Mouse (Mus musculus): ENCODE measurements around the gene Gm7347. TPM values are rescaled to one million over a fixed set of nuclear protein-coding genes. Genes with fewer than 3 reads are reported as not detected.
"Not testable (repeated sequence)": the region's sequence is repeated elsewhere in the genome, so short reads cannot be mapped to it uniquely, and the experiment has no call there.

Gm7347 gene
- not detected for polyA plus RNA-seq (2021)

- POLR2A ChIA-PET; in situ Hi-C loops (cut with MboI; ENCODE audit: low pct_unique_long_range_greater_than_20kb); H3K27me3 ChIP-seq; DNase-seq (ENCODE audit: low read depth, low spot score); CTCF ChIA-PET; ATAC-seq: not testable (repeated sequence)
Observed at GRCm38 (mm10) chr5:26058481-26058880, at the start of gene Gm7347. Gene Gm7347, minus strand, starts transcription at chr5:26058581.

- in situ Hi-C loops (cut with MboI; ENCODE audit: low pct_unique_long_range_greater_than_20kb); DNase-seq (ENCODE audit: low read depth, low spot score); CTCF ChIA-PET; ATAC-seq; POLR2A ChIA-PET; H3K27me3 ChIP-seq: not testable (repeated sequence)
Observed at GRCm38 (mm10) chr5:26105262-26105661, 46.9 kb upstream of the Gm7347 start, which contains the start of gene 5031410I06Rik. Gene 5031410I06Rik, minus strand, starts transcription at chr5:26105362.

- ATAC-seq; CTCF ChIA-PET; DNase-seq (ENCODE audit: low read depth, low spot score); POLR2A ChIA-PET; H3K27me3 ChIP-seq; in situ Hi-C loops (cut with MboI; ENCODE audit: low pct_unique_long_range_greater_than_20kb): not testable (repeated sequence)
Observed at GRCm38 (mm10) chr5:26089191-26089590, 30.8 kb upstream of the Gm7347 start, which contains the start of gene Gm10471. Gene Gm10471, minus strand, starts transcription at chr5:26089291.

GRCm38 (mm10) chr5:26079023-26079422, 20.6 kb upstream of the Gm7347 start:
- DNase-seq (ENCODE audit: low read depth, low spot score); in situ Hi-C loops (cut with MboI; ENCODE audit: low pct_unique_long_range_greater_than_20kb); H3K27me3 ChIP-seq; CTCF ChIA-PET; POLR2A ChIA-PET; ATAC-seq: not testable (repeated sequence)

GRCm38 (mm10) chr5:26070716-26071115, 12.3 kb upstream of the Gm7347 start:
- TF ChIP-seq CTCF (IDR thresholded peaks at IDR 0.05), result no peak
- in situ Hi-C loops (cut with MboI; ENCODE audit: low pct_unique_long_range_greater_than_20kb), result no loop called here
- POLR2A ChIA-PET, result no interaction called here
- DNase-seq (ENCODE audit: low read depth, low spot score) (no peak), ATAC-seq (no peak)
- CTCF ChIA-PET, result no interaction called here
- no peaks in the 10 kb centered on the region for H3K27me3 ChIP-seq

- H3K27me3 ChIP-seq; DNase-seq (ENCODE audit: low read depth, low spot score); ATAC-seq; CTCF ChIA-PET; POLR2A ChIA-PET; in situ Hi-C loops (cut with MboI; ENCODE audit: low pct_unique_long_range_greater_than_20kb): not testable (repeated sequence)
Observed at GRCm38 (mm10) chr5:26039458-26039857, 18.9 kb downstream of the Gm7347 start, which contains the start of gene Speer4a. Gene Speer4a, minus strand, starts transcription at chr5:26039558.

- POLR2A ChIA-PET; H3K27me3 ChIP-seq; DNase-seq (ENCODE audit: low read depth, low spot score); ATAC-seq; in situ Hi-C loops (cut with MboI; ENCODE audit: low pct_unique_long_range_greater_than_20kb); CTCF ChIA-PET: not testable (repeated sequence)
Observed at GRCm38 (mm10) chr5:26022816-26023215, 35.6 kb downstream of the Gm7347 start, which contains the start of gene Gm5862. Gene Gm5862, minus strand, starts transcription at chr5:26022916.

GRCm38 (mm10) chr5:26007697-26008096, 50.7 kb downstream of the Gm7347 start:
- POLR2A ChIA-PET; ATAC-seq; DNase-seq (ENCODE audit: low read depth, low spot score); H3K27me3 ChIP-seq; CTCF ChIA-PET; in situ Hi-C loops (cut with MboI; ENCODE audit: low pct_unique_long_range_greater_than_20kb): not testable (repeated sequence)

GRCm38 (mm10) chr5:26006937-26007695, 51.3 kb downstream of the Gm7347 start:
- DNase-seq (ENCODE audit: low read depth, low spot score); CTCF ChIA-PET: not testable (repeated sequence)

GRCm38 (mm10) chr5:26004698-26005097, 53.7 kb downstream of the Gm7347 start, which contains the start of gene Gm1979:
Gene Gm1979, minus strand, starts transcription at chr5:26004798.
- POLR2A ChIA-PET; H3K27me3 ChIP-seq; ATAC-seq; CTCF ChIA-PET; in situ Hi-C loops (cut with MboI; ENCODE audit: low pct_unique_long_range_greater_than_20kb); DNase-seq (ENCODE audit: low read depth, low spot score): not testable (repeated sequence)

More at GRCm38 (mm10) chr5:26006937-26007695, 51.3 kb downstream of the Gm7347 start:
- in situ Hi-C loops (cut with MboI; ENCODE audit: low pct_unique_long_range_greater_than_20kb); POLR2A ChIA-PET; H3K27me3 ChIP-seq; ATAC-seq: not testable (repeated sequence)

Other genes starting within 250 kb of the Gm7347 start
- not detected for gene Gm21663, start 116.2 kb downstream of the Gm7347 start, polyA plus RNA-seq (2021)
- not detected for gene Gm21671, start 104.2 kb downstream of the Gm7347 start, polyA plus RNA-seq (2021)
- gene Gm21680, start 85.9 kb downstream of the Gm7347 start, polyA plus RNA-seq (2021), result not detected
- gene Gm21698, start 69.9 kb downstream of the Gm7347 start, polyA plus RNA-seq (2021), result not detected
- gene Gm1979, start 53.8 kb downstream of the Gm7347 start, polyA plus RNA-seq (2021), result not detected
- gene Gm5862, start 35.7 kb downstream of the Gm7347 start, polyA plus RNA-seq (2021), result not detected
- gene Speer4a, start 19.0 kb downstream of the Gm7347 start, polyA plus RNA-seq (2021), result not detected
- gene Gm10471, start 30.7 kb upstream of the Gm7347 start, polyA plus RNA-seq (2021), result not detected
- not detected for gene 5031410I06Rik, start 46.8 kb upstream of the Gm7347 start, polyA plus RNA-seq (2021)
- gene Gm10220, start 62.8 kb upstream of the Gm7347 start, polyA plus RNA-seq (2021), result not detected
- gene Gm7361, start 199.1 kb upstream of the Gm7347 start, polyA plus RNA-seq (2021), result 0.08 TPM

Data from Patski (cell line).